Mouse (Mus musculus) embryonic fibroblast, embryonic 13.5 days (primary cell): ENCODE data around the gene Ppp1r11.

ENCODE experiments used
- CTCF ChIP-seq: IDR thresholded peaks from 2 replicates; pipeline ENCODE4 v1.5.1; 2011; ENCODE audit warnings: mild to moderate bottlenecking, control low read depth, low read length, moderate library complexity, borderline replicate concordance; ENCODE audit not compliant: insufficient read depth
- POLR2A ChIP-seq: IDR thresholded peaks from 2 replicates; pipeline ENCODE4 v1.6.1; 2011; ENCODE audit warnings: low read depth, mild to moderate bottlenecking, control low read depth, low read length, moderate library complexity

DNA sequence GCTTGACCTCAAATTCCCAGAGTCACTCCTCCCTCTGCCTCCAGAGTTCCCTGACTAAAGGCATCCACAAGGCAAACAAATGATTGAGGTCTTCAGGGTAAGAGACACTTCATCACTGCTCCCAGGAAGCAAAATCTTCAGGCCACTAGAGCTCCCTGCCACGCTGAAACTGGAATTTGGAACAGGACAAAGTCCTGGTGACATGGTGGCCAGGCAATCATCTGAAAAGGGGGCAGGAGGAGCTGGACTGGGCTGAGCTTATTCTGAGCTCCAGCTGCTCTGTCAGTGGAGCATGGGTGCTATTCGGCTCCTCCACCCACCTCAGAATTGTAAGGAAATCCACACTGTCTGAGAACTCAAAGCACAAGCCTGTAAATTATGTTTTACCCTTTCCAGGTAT, 39.5 kb downstream of the Ppp1r11 start:
- TF ChIP-seq CTCF: no peak
- no peak for TF ChIP-seq POLR2A
